Mouse (Mus musculus) limb, embryonic 14.5 days (tissue): Measurements from ENCODE around the gene Atn1. TPM values are rescaled to one million over a fixed set of nuclear protein-coding genes. Genes with fewer than 3 reads are reported as not detected.

ENCODE experiments used
- ATAC-seq: fragments of 200-750 bp; cut with Nextera tagmentation; 2 replicates; pipeline ENCODE4 v1.8.0; 2017; ENCODE audit warnings: low read depth, moderate number of reproducible peaks, moderate TSS enrichment; ENCODE audit not compliant: low FRiP score
- DNase-seq: peaks from one replicate; pipeline ENCODE4 v3.0.0-alpha.2; 2015; ENCODE audit warnings: low spot score
- H3K27ac ChIP-seq: fragments of 300-500 bp; sonication (generic); replicated peaks from 2 replicates; pipeline ENCODE4 v1.5.1; 2014; ENCODE audit warnings: low read depth, mild to moderate bottlenecking, low read length, moderate library complexity, mixed read lengths
- H3K27me3 ChIP-seq: fragments of 300-500 bp; sonication (generic); 2 replicates; pipeline ENCODE4 v1.6.1; 2014; ENCODE audit warnings: low read length, mixed read lengths; ENCODE audit not compliant: control insufficient read depth, insufficient read depth
- H3K36me3 ChIP-seq: fragments of 300-500 bp; sonication (generic); 2 replicates; pipeline ENCODE4 v1.6.1; 2014; ENCODE audit warnings: mild to moderate bottlenecking, low read length, moderate library complexity, mixed read lengths; ENCODE audit not compliant: control insufficient read depth, insufficient read depth
- H3K4me1 ChIP-seq: fragments of 300-500 bp; sonication (generic); 2 replicates; pipeline ENCODE4 v1.6.1; 2014; ENCODE audit warnings: antibody characterized with exemption, low read length, mixed read lengths; ENCODE audit not compliant: control insufficient read depth, insufficient read depth
- H3K4me2 ChIP-seq: fragments of 300-500 bp; sonication (generic); replicated peaks from 2 replicates; pipeline ENCODE4 v1.6.1; 2014; ENCODE audit warnings: low read depth, mild to moderate bottlenecking, low read length, moderate library complexity; ENCODE audit not compliant: severe bottlenecking
- H3K4me3 ChIP-seq: fragments of 300-500 bp; sonication (generic); replicated peaks from 2 replicates; pipeline ENCODE4 v1.5.1; 2014; ENCODE audit warnings: low read length
- H3K9ac ChIP-seq: fragments of 300-500 bp; sonication (generic); 2 replicates; pipeline ENCODE4 v1.6.1; 2014; ENCODE audit warnings: mild to moderate bottlenecking, low read depth, low read length, moderate library complexity; ENCODE audit not compliant: severe bottlenecking
- H3K9me3 ChIP-seq: fragments of 300-500 bp; sonication (generic); 2 replicates; pipeline ENCODE4 v1.6.1; 2016; ENCODE audit warnings: low read length; ENCODE audit not compliant: control insufficient read depth
- POLR2A ChIP-seq: fragments of 200-500 bp; IDR thresholded peaks from 2 replicates; pipeline ENCODE4 v1.8.0; 2012; ENCODE audit warnings: inconsistent platforms, mild to moderate bottlenecking, moderate library complexity, borderline replicate concordance; ENCODE audit not compliant: insufficient read depth, insufficient read length; ENCODE audit errors: extremely low read depth
- WGBS: fragments of 180-500 bp; shearing (Covaris S2); extraction: QIAGEN DNeasy Blood & Tissue Kit; methylation state at CpG from one replicate; pipeline ENCODE4 v1.1.7; 2014; 5-methylcytosine and 5-hydroxymethylcytosine counted together
- polyA plus RNA-seq, 2 experiments: library from polyadenylated mRNA; depleted of rRNA in 1 of 2; stranded (reverse) in 1 of 2; unstranded in 1 of 2; fragments of >200 nt; fragmentation: Nextera tagmentation in 1 of 2; extraction: Ambion mirVana in 1 of 2; gene quantifications; 2 replicates each; pipeline versions ENCODE4 v1.2.1 to v1.2.3; 2012 to 2014

Atn1 gene
- polyA plus RNA-seq, 2 experiments, result 14.6 to 102 TPM

- WGBS, result 30% methylated on average over 15 of the region's 15 CpGs
- H3K4me1 ChIP-seq, result peaks cover 7% of the 10 kb centered on the region
- no peak for ATAC-seq
- no peaks in the 10 kb centered on the region for H3K9me3 ChIP-seq
- no peaks in the 10 kb centered on the region for H3K27me3 ChIP-seq
- H3K36me3 ChIP-seq, result peaks cover 14% of the 10 kb centered on the region
- H3K4me2 ChIP-seq, result 0 out of 2 replicates have a peak within 1 kb of the TSS, but pooled peaks have one; percentile 6
- H3K4me3 ChIP-seq, result no peak within 1 kb of the TSS
- no peak for TF ChIP-seq POLR2A
- no peak within 1 kb of the TSS for H3K27ac ChIP-seq
- H3K9ac ChIP-seq, result no peak within 1 kb of the TSS; the same call in 1 of the 2 replicates
- DNase-seq, result no peak
Observed at GRCm38 (mm10) chr6:124738511-124739023, 17.8 kb downstream of the Atn1 start, which contains the start of gene Ptpn6. Gene Ptpn6 (minus strand): TSS chr6:124738714.

GRCm38 (mm10) chr6:124737040-124737439 is 19.3 kb downstream of the Atn1 start:
- no peaks in the 10 kb centered on the region for H3K27me3 ChIP-seq
- no peak overlapping the region for H3K27ac ChIP-seq
- H3K4me3 ChIP-seq, result no peak overlapping the region
- H3K9ac ChIP-seq, result no peak overlapping the region
- no peak overlapping the region for H3K4me2 ChIP-seq
- H3K9me3 ChIP-seq, result no peaks in the 10 kb centered on the region
- H3K36me3 ChIP-seq, result no peaks in the 10 kb centered on the region
- no peak for TF ChIP-seq POLR2A
- WGBS, result 89% methylated on average over 11 of the region's 11 CpGs
- DNase-seq (no peak), ATAC-seq (no peak)
- peaks cover 7% of the 10 kb centered on the region for H3K4me1 ChIP-seq

GRCm38 (mm10) chr6:124734417-124734816 is 21.9 kb downstream of the Atn1 start:
- no peaks in the 10 kb centered on the region for H3K9me3 ChIP-seq
- H3K4me1 ChIP-seq, result 0 out of 2 replicates have a peak, but pooled peaks cover under 1% of the 10 kb centered on the region
- no peak overlapping the region for H3K4me2 ChIP-seq
- DNase-seq (no peak), ATAC-seq (no peak)
- no peaks in the 10 kb centered on the region for H3K36me3 ChIP-seq
- no peak for TF ChIP-seq POLR2A
- 81% methylated on average over 3 of the region's 3 CpGs for WGBS
- H3K4me3 ChIP-seq, result no peak overlapping the region
- no peak overlapping the region for H3K9ac ChIP-seq
- no peak overlapping the region for H3K27ac ChIP-seq
- no peaks in the 10 kb centered on the region for H3K27me3 ChIP-seq

DNA sequence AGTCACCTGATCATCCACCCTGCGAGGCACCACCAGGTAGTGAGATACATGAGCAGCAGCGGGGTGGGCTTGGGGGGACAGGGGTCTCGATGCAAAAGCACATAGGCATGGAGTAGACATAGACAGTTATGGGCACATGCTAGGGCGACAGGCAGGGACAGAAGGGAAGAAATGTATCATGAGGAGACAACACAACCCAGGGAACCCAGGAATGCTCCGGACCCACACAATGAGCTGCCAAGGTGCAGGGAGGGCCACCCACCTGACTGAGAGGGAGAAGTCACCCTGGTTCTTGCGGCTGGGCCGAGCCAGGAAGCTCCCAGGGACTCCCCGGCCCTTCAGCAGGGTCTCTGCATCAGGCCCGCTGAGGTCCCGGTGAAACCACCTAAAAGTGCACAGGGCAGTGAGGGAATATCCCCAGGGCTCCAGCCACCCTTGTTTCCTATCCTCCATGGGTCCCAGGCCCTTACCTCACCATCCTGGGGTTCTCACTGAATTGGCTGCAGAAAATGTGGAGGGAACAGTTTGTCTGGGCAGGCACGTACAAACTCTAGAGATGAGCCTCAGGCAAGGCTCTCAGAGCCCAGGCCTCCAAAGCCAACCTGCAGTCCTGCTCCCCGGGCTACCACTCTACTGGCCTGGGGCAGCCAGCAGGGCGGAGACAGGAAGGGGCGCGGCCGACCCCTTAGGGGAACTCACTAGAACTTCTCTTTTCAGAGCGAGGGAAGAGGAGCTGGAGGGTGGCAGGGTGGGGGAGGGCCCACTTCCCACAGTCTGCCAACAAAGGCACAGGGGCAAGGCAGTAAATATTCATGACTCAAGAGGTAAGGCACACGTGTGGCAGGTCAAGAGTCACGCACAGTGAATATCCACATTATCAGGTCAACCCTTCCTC is 23.6 kb downstream of the Atn1 start:
- H3K4me2 ChIP-seq, result no peak overlapping the region
- H3K4me3 ChIP-seq, result no peak overlapping the region
- no peaks in the 10 kb centered on the region for H3K9me3 ChIP-seq
- DNase-seq (no peak), ATAC-seq (no peak)
- H3K27me3 ChIP-seq, result no peaks in the 10 kb centered on the region
- no peak overlapping the region for H3K27ac ChIP-seq
- no peaks in the 10 kb centered on the region for H3K36me3 ChIP-seq
- 45% methylated on average over 19 of the region's 19 CpGs for WGBS
- no peak overlapping the region for H3K9ac ChIP-seq
- H3K4me1 ChIP-seq, result no peaks in the 10 kb centered on the region
- no peak for TF ChIP-seq POLR2A

GRCm38 (mm10) chr6:124731038-124731437 is 25.3 kb downstream of the Atn1 start:
- no peaks in the 10 kb centered on the region for H3K4me1 ChIP-seq
- no peaks in the 10 kb centered on the region for H3K9me3 ChIP-seq
- no peak overlapping the region for H3K27ac ChIP-seq
- DNase-seq (no peak), ATAC-seq (no peak)
- H3K27me3 ChIP-seq, result no peaks in the 10 kb centered on the region
- WGBS, result 79% methylated on average over 7 of the region's 7 CpGs
- H3K4me2 ChIP-seq, result no peak overlapping the region
- TF ChIP-seq POLR2A, result no peak
- H3K36me3 ChIP-seq, result no peaks in the 10 kb centered on the region
- H3K4me3 ChIP-seq, result no peak overlapping the region
- H3K9ac ChIP-seq, result no peak overlapping the region
